Mouse (Mus musculus): ENCODE measurements around the gene Sirpa.

- TF ChIP-seq EP300 (IDR thresholded peaks at IDR 0.05) (no peak), CTCF (IDR thresholded peaks at IDR 0.05) (no peak)
Measured at GRCm38 (mm10) chr2:129626621-129627061, 34.0 kb downstream of the Sirpa start.

All from lung, postnatal 0 days (tissue).